Mouse (Mus musculus) embryo, embryonic 11 days (tissue): Measurements from ENCODE around the gene Lrrc4c.

ENCODE experiments used
- DNase-seq: peaks from one replicate; pipeline ENCODE4 v3.0.0-alpha.2; 2015

The Lrrc4c gene

DNA sequence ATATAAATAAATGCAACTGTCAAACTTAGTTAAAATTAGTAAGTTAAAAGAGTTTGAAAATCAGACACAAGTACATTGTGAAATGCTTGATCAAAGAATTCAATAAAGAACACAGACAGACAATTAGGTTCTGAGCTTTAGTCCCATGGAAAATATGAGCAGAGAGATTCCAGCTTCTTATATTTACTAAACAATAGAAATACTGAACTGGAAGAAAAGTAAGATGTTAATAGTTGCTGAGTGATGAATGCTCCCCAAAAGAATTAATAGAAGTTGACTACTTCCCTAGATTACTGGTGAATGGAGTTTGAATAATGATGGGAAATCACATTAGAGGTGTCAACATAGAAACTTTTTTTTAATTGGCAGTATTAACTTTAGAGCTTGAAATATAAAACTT is 1323.7 kb downstream of the Lrrc4c start:
- no peak for DNase-seq

DNA sequence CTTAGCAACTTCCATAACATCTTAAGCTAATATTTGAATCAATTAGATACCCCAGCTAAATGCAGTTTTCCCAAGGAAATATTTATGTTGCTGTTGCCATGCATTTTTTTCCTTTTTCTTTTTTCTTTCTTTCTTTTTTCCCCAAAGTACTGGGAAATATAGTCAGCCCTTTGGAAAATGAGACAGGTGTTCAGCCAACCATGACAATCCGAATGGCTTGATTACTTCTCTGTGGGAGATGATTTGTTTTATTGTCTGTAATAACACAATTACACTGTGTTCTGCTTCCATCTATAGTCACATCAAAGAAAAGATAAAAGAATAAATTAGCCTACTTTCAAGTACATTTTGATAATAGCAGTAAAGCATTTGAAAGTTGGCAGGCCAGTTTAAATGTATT is 1334.7 kb downstream of the Lrrc4c start:
- DNase-seq = no peak
